Mouse (Mus musculus): ENCODE data around the gene Agap1. TPM values are rescaled to one million over a fixed set of nuclear protein-coding genes. Genes with fewer than 3 reads are reported as not detected.
A peak's percentile ranks its signal among the peaks of the same experiment; 100 is the strongest.

Agap1 gene
- total and polyA plus RNA-seq, 2 experiments from 2014 or later = 45.9 to 175 TPM

DNA sequence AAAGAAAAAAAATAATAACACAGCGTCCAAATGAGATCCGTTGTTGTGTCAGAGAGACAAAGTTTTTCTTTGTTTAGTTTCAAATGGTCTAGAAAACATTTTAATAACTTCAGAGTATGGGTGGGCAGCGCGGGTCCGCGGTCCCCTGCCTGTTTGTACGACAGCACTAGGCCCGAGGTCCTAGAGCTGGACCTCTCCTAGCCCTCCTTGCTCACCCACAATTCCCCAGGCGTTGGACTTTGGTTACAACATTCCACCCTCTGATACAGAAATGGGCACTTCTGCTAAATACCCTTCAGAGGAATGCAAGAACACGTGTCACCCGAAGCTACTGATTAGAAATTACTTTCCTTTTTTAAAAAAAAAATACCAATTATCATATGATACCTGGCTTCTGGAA lies 296.7 kb downstream of the Agap1 start:
- Histone ChIP-seq H3K9me3 (ENCODE audit: low read length) (no peaks in the 10 kb centered on the region), H3K4me1 (ENCODE audit: insufficient read depth, low read length) (peaks cover 13% of the 10 kb centered on the region), H3K36me3 (ENCODE audit: insufficient read depth, low read length) (no peaks in the 10 kb centered on the region), H3K4me2 (ENCODE audit: low read depth, low read length, poor library complexity, severe bottlenecking) (no peak overlapping the region), H3K4me3 (ENCODE audit: low read depth, low read length) (no peak overlapping the region), H3K9ac (replicated peaks; ENCODE audit: low read length, poor library complexity, severe bottlenecking) (no peak overlapping the region), H3K27me3 (ENCODE audit: insufficient read depth, low read length) (no peaks in the 10 kb centered on the region), H3K27ac (ENCODE audit: low read depth, low read length) (no peak overlapping the region)
- no peak for TF ChIP-seq CTCF (IDR thresholded peaks at IDR 0.05)
- no peak for DNase-seq (ENCODE audit: low spot score)
- WGBS = 48% methylated on average over 11 of the region's 11 CpGs
- ATAC-seq (ENCODE audit: low FRiP score) = no peak

- H3K9ac ChIP-seq (replicated peaks; ENCODE audit: low read length, poor library complexity, severe bottlenecking) = no peak overlapping the region
- peak; percentile 62 for TF ChIP-seq CTCF (IDR thresholded peaks at IDR 0.05)
- H3K4me1 ChIP-seq (ENCODE audit: insufficient read depth, low read length) = peaks cover 16% of the 10 kb centered on the region
- ATAC-seq (ENCODE audit: low FRiP score) = no peak
- no peaks in the 10 kb centered on the region for H3K9me3 ChIP-seq (ENCODE audit: low read length)
- no peak overlapping the region for H3K4me3 ChIP-seq (ENCODE audit: low read depth, low read length)
- WGBS = 96% methylated on average over 3 of the region's 3 CpGs
- no peak overlapping the region for H3K4me2 ChIP-seq (ENCODE audit: low read depth, low read length, poor library complexity, severe bottlenecking)
- H3K36me3 ChIP-seq (ENCODE audit: insufficient read depth, low read length) = no peaks in the 10 kb centered on the region
- no peaks in the 10 kb centered on the region for H3K27me3 ChIP-seq (ENCODE audit: insufficient read depth, low read length)
- no peak overlapping the region for H3K27ac ChIP-seq (ENCODE audit: low read depth, low read length)
- no peak for DNase-seq (ENCODE audit: low spot score)
Measured at GRCm38 (mm10) chr1:89752659-89753058, 298.1 kb downstream of the Agap1 start.

- no peaks in the 10 kb centered on the region for H3K27me3 ChIP-seq (ENCODE audit: insufficient read depth, low read length)
- no peaks in the 10 kb centered on the region for H3K9me3 ChIP-seq (ENCODE audit: low read length)
- H3K4me2 ChIP-seq (ENCODE audit: low read depth, low read length, poor library complexity, severe bottlenecking) = no peak overlapping the region
- no peak overlapping the region for H3K9ac ChIP-seq (replicated peaks; ENCODE audit: low read length, poor library complexity, severe bottlenecking)
- H3K4me3 ChIP-seq (ENCODE audit: low read depth, low read length) = no peak overlapping the region
- H3K36me3 ChIP-seq (ENCODE audit: insufficient read depth, low read length) = no peaks in the 10 kb centered on the region
- no peak for ATAC-seq (ENCODE audit: low FRiP score)
- DNase-seq (ENCODE audit: low spot score) = no peak
- WGBS = 45% methylated on average over 12 of the region's 12 CpGs
- no peak overlapping the region for H3K27ac ChIP-seq (ENCODE audit: low read depth, low read length)
- TF ChIP-seq CTCF (IDR thresholded peaks at IDR 0.05) = no peak
- H3K4me1 ChIP-seq (ENCODE audit: insufficient read depth, low read length) = peaks cover 9% of the 10 kb centered on the region
Measured at GRCm38 (mm10) chr1:89755358-89755757, 300.8 kb downstream of the Agap1 start.

- WGBS = 24% methylated on average over 8 of the region's 8 CpGs
- peaks cover 3% of the 10 kb centered on the region; the same call in 1 of the 2 replicates for H3K4me1 ChIP-seq (ENCODE audit: insufficient read depth, low read length)
- H3K27me3 ChIP-seq (ENCODE audit: insufficient read depth, low read length) = no peaks in the 10 kb centered on the region
- no peak for TF ChIP-seq CTCF (IDR thresholded peaks at IDR 0.05)
- no peaks in the 10 kb centered on the region for H3K9me3 ChIP-seq (ENCODE audit: low read length)
- ATAC-seq (ENCODE audit: low FRiP score) (no peak), DNase-seq (ENCODE audit: low spot score) (no peak)
- H3K4me3 ChIP-seq (ENCODE audit: low read depth, low read length) = no peak overlapping the region
- H3K36me3 ChIP-seq (ENCODE audit: insufficient read depth, low read length) = no peaks in the 10 kb centered on the region
- H3K4me2 ChIP-seq (ENCODE audit: low read depth, low read length, poor library complexity, severe bottlenecking) = no peak overlapping the region
- H3K9ac ChIP-seq (replicated peaks; ENCODE audit: low read length, poor library complexity, severe bottlenecking) = no peak overlapping the region
- no peak overlapping the region for H3K27ac ChIP-seq (ENCODE audit: low read depth, low read length)
Measured at GRCm38 (mm10) chr1:89756387-89756786, 301.8 kb downstream of the Agap1 start.

DNA sequence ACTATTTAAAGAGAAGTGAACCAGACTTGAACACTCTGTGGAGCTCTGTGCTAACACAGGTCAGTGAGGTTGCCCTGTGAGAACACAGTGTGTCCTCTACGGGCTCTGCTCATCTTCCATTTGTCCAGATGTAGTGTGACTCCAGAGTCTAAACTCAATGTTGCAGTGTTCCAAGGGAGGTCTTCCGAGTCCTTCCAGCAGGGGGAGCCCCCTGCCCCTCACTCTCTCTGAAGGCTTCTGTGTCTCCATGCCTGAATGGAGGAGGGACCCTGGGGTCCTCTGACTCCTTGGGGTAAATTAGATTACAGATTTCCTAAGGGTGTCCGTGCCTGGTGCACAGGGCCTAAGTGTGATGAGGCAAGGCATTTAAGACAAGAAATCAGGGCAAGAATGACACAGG lies 302.9 kb downstream of the Agap1 start:
- 63% methylated on average over 3 of the region's 3 CpGs for WGBS
- ATAC-seq (ENCODE audit: low FRiP score) = no peak
- H3K9me3 ChIP-seq (ENCODE audit: low read length) = no peaks in the 10 kb centered on the region
- DNase-seq (ENCODE audit: low spot score) = no peak
- no peaks in the 10 kb centered on the region for H3K36me3 ChIP-seq (ENCODE audit: insufficient read depth, low read length)
- no peak overlapping the region for H3K9ac ChIP-seq (replicated peaks; ENCODE audit: low read length, poor library complexity, severe bottlenecking)
- no peak overlapping the region for H3K4me2 ChIP-seq (ENCODE audit: low read depth, low read length, poor library complexity, severe bottlenecking)
- peak; percentile 57 for TF ChIP-seq CTCF (IDR thresholded peaks at IDR 0.05)
- peaks cover 3% of the 10 kb centered on the region; the same call in 1 of the 2 replicates for H3K4me1 ChIP-seq (ENCODE audit: insufficient read depth, low read length)
- H3K27me3 ChIP-seq (ENCODE audit: insufficient read depth, low read length) = no peaks in the 10 kb centered on the region
- H3K27ac ChIP-seq (ENCODE audit: low read depth, low read length) = no peak overlapping the region
- H3K4me3 ChIP-seq (ENCODE audit: low read depth, low read length) = no peak overlapping the region

GRCm38 (mm10) chr1:89763912-89764311 lies 309.3 kb downstream of the Agap1 start:
- DNase-seq (ENCODE audit: low spot score) (no peak), ATAC-seq (ENCODE audit: low FRiP score) (no peak)
- H3K27me3 ChIP-seq (ENCODE audit: insufficient read depth, low read length) = no peaks in the 10 kb centered on the region
- H3K4me3 ChIP-seq (ENCODE audit: low read depth, low read length) = no peak overlapping the region
- no peaks in the 10 kb centered on the region for H3K9me3 ChIP-seq (ENCODE audit: low read length)
- 33% methylated on average over 3 of the region's 3 CpGs for WGBS
- no peak for TF ChIP-seq CTCF (IDR thresholded peaks at IDR 0.05)
- no peak overlapping the region for H3K9ac ChIP-seq (replicated peaks; ENCODE audit: low read length, poor library complexity, severe bottlenecking)
- H3K4me2 ChIP-seq (ENCODE audit: low read depth, low read length, poor library complexity, severe bottlenecking) = no peak overlapping the region
- no peak overlapping the region for H3K27ac ChIP-seq (ENCODE audit: low read depth, low read length)
- H3K36me3 ChIP-seq (ENCODE audit: insufficient read depth, low read length) = no peaks in the 10 kb centered on the region
- no peaks in the 10 kb centered on the region for H3K4me1 ChIP-seq (ENCODE audit: insufficient read depth, low read length)
